Mouse (Mus musculus): ENCODE data around the gene Plet1. TPM values are rescaled to one million over a fixed set of nuclear protein-coding genes. Genes with fewer than 3 reads are reported as not detected.

Gene Plet1
- polyA plus RNA-seq, 1 experiment: not detected

GRCm38 (mm10) chr9:50547859-50548478 lies 53.6 kb downstream of the Plet1 start:
- Histone ChIP-seq H3K27ac (ENCODE audit: insufficient read depth, low read depth, low read length) (no peak overlapping the region), H3K4me3 (ENCODE audit: insufficient read depth, low read length) (no peak overlapping the region), H3K4me1 (ENCODE audit: control insufficient read depth, insufficient read depth, low read length) (peaks cover 20% of the 10 kb centered on the region)
- no peak for TF ChIP-seq POLR2A (IDR thresholded peaks at IDR 0.05; ENCODE audit: borderline replicate concordance, low read depth, low read length)
- TF ChIP-seq CTCF (IDR thresholded peaks at IDR 0.05; ENCODE audit: low read depth, low read length): no peak

GRCm38 (mm10) chr9:50548936-50549335 lies 54.6 kb downstream of the Plet1 start:
- Histone ChIP-seq H3K4me3 (ENCODE audit: insufficient read depth, low read length) (no peak overlapping the region), H3K4me1 (ENCODE audit: control insufficient read depth, insufficient read depth, low read length) (peaks cover 28% of the 10 kb centered on the region), H3K27ac (ENCODE audit: insufficient read depth, low read depth, low read length) (no peak overlapping the region)
- TF ChIP-seq CTCF (IDR thresholded peaks at IDR 0.05; ENCODE audit: low read depth, low read length): no peak
- TF ChIP-seq POLR2A (IDR thresholded peaks at IDR 0.05; ENCODE audit: borderline replicate concordance, low read depth, low read length): no peak

- H3K27ac ChIP-seq (ENCODE audit: insufficient read depth, low read depth, low read length): peak overlapping the region; percentile 59; the same call in 1 of the 2 replicates
- H3K4me3 ChIP-seq (ENCODE audit: insufficient read depth, low read length): no peak overlapping the region
- TF ChIP-seq CTCF (IDR thresholded peaks at IDR 0.05; ENCODE audit: low read depth, low read length) (no peak), POLR2A (IDR thresholded peaks at IDR 0.05; ENCODE audit: borderline replicate concordance, low read depth, low read length) (no peak)
- peaks cover 38% of the 10 kb centered on the region for H3K4me1 ChIP-seq (ENCODE audit: control insufficient read depth, insufficient read depth, low read length)
Observed at GRCm38 (mm10) chr9:50552206-50552605, 57.9 kb downstream of the Plet1 start.

- TF ChIP-seq POLR2A (IDR thresholded peaks at IDR 0.05; ENCODE audit: borderline replicate concordance, low read depth, low read length): no peak
- no peak for TF ChIP-seq CTCF (IDR thresholded peaks at IDR 0.05; ENCODE audit: low read depth, low read length)
- peaks cover 30% of the 10 kb centered on the region for H3K4me1 ChIP-seq (ENCODE audit: control insufficient read depth, insufficient read depth, low read length)
- peak overlapping the region; percentile 74 for H3K27ac ChIP-seq (ENCODE audit: insufficient read depth, low read depth, low read length)
- H3K4me3 ChIP-seq (ENCODE audit: insufficient read depth, low read length): peak overlapping the region; percentile 27; the same call in 1 of the 2 replicates
Observed at GRCm38 (mm10) chr9:50553547-50553946, 59.2 kb downstream of the Plet1 start.

- TF ChIP-seq CTCF (IDR thresholded peaks at IDR 0.05; ENCODE audit: low read depth, low read length) (no peak), POLR2A (IDR thresholded peaks at IDR 0.05; ENCODE audit: borderline replicate concordance, low read depth, low read length) (no peak)
- H3K4me3 ChIP-seq (ENCODE audit: insufficient read depth, low read length): peak within 1 kb of the TSS; percentile 55
- peak within 1 kb of the TSS; percentile 92 for H3K27ac ChIP-seq (ENCODE audit: insufficient read depth, low read depth, low read length)
- peaks cover 30% of the 10 kb centered on the region for H3K4me1 ChIP-seq (ENCODE audit: control insufficient read depth, insufficient read depth, low read length)
Observed at GRCm38 (mm10) chr9:50554241-50555093, 60.1 kb downstream of the Plet1 start, which contains the start of gene Il18. Gene Il18 (plus strand): TSS chr9:50554827.

GRCm38 (mm10) chr9:50555094-50555446 lies 60.7 kb downstream of the Plet1 start, which contains the start of gene Bco2:
Gene Bco2 (minus strand): TSS chr9:50555181.
- Histone ChIP-seq H3K4me1 (ENCODE audit: control insufficient read depth, insufficient read depth, low read length) (peaks cover 32% of the 10 kb centered on the region), H3K27ac (ENCODE audit: insufficient read depth, low read depth, low read length) (peak within 1 kb of the TSS; percentile 92), H3K4me3 (ENCODE audit: insufficient read depth, low read length) (peak within 1 kb of the TSS; percentile 55)
- TF ChIP-seq POLR2A (IDR thresholded peaks at IDR 0.05; ENCODE audit: borderline replicate concordance, low read depth, low read length) (no peak), CTCF (IDR thresholded peaks at IDR 0.05; ENCODE audit: low read depth, low read length) (no peak)

Other genes with a start within 250 kb of the Plet1 start
- gene Rpl10-ps3, start 149.6 kb upstream of the Plet1 start, polyA plus RNA-seq (2012; ENCODE audit: insufficient read depth, insufficient read length, missing spikeins): 2,199 and 2,358 TPM in 2 replicates
- gene Pts, start 34.2 kb downstream of the Plet1 start, polyA plus RNA-seq (2012; ENCODE audit: insufficient read depth, insufficient read length, missing spikeins): 52.3 and 63.5 TPM in 2 replicates
- 27.7 and 33.7 TPM in 2 replicates for gene Il18, start 60.3 kb downstream of the Plet1 start, polyA plus RNA-seq (2012; ENCODE audit: insufficient read depth, insufficient read length, missing spikeins)
- 3.4 and 5.0 TPM in 2 replicates for gene Bco2, start 60.7 kb downstream of the Plet1 start, polyA plus RNA-seq (2012; ENCODE audit: insufficient read depth, insufficient read length, missing spikeins)
- not detected in 2 replicates for gene Tex12, start 66.8 kb downstream of the Plet1 start, polyA plus RNA-seq (2012; ENCODE audit: insufficient read depth, insufficient read length, missing spikeins)
- 133 and 155 TPM in 2 replicates for gene Sdhd, start 109.3 kb downstream of the Plet1 start, polyA plus RNA-seq (2012; ENCODE audit: insufficient read depth, insufficient read length, missing spikeins)
- 56.0 and 61.1 TPM in 2 replicates for gene Timm8b, start 109.4 kb downstream of the Plet1 start, polyA plus RNA-seq (2012; ENCODE audit: insufficient read depth, insufficient read length, missing spikeins)
- 0.55 TPM in 1 of 2 replicates, not detected in the other for gene Pih1d2, start 122.8 kb downstream of the Plet1 start, polyA plus RNA-seq (2012; ENCODE audit: insufficient read depth, insufficient read length, missing spikeins)
- gene Nkapd1, start 122.9 kb downstream of the Plet1 start, polyA plus RNA-seq (2012; ENCODE audit: insufficient read depth, insufficient read length, missing spikeins): 14.4 and 19.0 TPM in 2 replicates
- gene Dlat, start 165.3 kb downstream of the Plet1 start, polyA plus RNA-seq (2012; ENCODE audit: insufficient read depth, insufficient read length, missing spikeins): 29.3 and 32.1 TPM in 2 replicates
- not detected in 2 replicates for gene Dixdc1, start 245.0 kb downstream of the Plet1 start, polyA plus RNA-seq (2012; ENCODE audit: insufficient read depth, insufficient read length, missing spikeins)